Mouse (Mus musculus) C2C12 (cell line): Measurements from ENCODE around the gene Esp36. TPM values are rescaled to one million over a fixed set of nuclear protein-coding genes. Genes with fewer than 3 reads are reported as not detected.
"Not testable (repeated sequence)": the region's sequence is repeated elsewhere in the genome, so short reads cannot be mapped to it uniquely, and the experiment has no call there.

ENCODE experiments used
- H3K27me3 ChIP-seq: one replicate; pipeline ENCODE4 v1.6.1; 2011; ENCODE audit not compliant: control insufficient read depth, insufficient read depth, insufficient read length
- H3K36me3 ChIP-seq: one replicate; pipeline ENCODE4 v1.6.1; 2011; ENCODE audit not compliant: control insufficient read depth, insufficient read depth
- H3K4me3 ChIP-seq: one replicate; pipeline ENCODE4 v1.5.1; 2011; ENCODE audit warnings: mild to moderate bottlenecking, control low read depth; ENCODE audit not compliant: poor library complexity, insufficient read depth, severe bottlenecking
- H3K79me2 ChIP-seq: one replicate; pipeline ENCODE4 v1.6.1; 2011; ENCODE audit not compliant: control insufficient read depth, insufficient read depth
- H3K79me3 ChIP-seq: one replicate; pipeline ENCODE4 v1.6.1; 2011; ENCODE audit warnings: low read depth, control low read depth
- H3ac ChIP-seq: one replicate; pipeline ENCODE3; 2011; ENCODE audit warnings: low read depth; ENCODE audit not compliant: control insufficient read depth, insufficient read length
- CEBPB ChIP-seq: IDR thresholded peaks from one replicate; pipeline ENCODE4 v1.6.1; 2011; ENCODE audit warnings: low read depth, mild to moderate bottlenecking, control low read depth, moderate library complexity
- CTCF ChIP-seq: IDR thresholded peaks from one replicate; pipeline ENCODE4 v1.5.1; 2011; ENCODE audit not compliant: control insufficient read depth, insufficient read depth, insufficient read length
- FOSL1 ChIP-seq: IDR thresholded peaks from one replicate; pipeline ENCODE4 v1.8.0; 2011; ENCODE audit warnings: mild to moderate bottlenecking, low read length; ENCODE audit not compliant: poor library complexity, insufficient read depth, severe bottlenecking
- MAX ChIP-seq: IDR thresholded peaks from one replicate; pipeline ENCODE4 v1.6.1; 2011; ENCODE audit warnings: mild to moderate bottlenecking, control low read depth
- MYOD1 ChIP-seq: IDR thresholded peaks from one replicate; pipeline ENCODE4 v1.6.1; 2011; ENCODE audit warnings: low read depth; ENCODE audit not compliant: control insufficient read depth, insufficient read length
- MYOG ChIP-seq: IDR thresholded peaks from one replicate; pipeline ENCODE4 v1.6.1; 2011; ENCODE audit not compliant: control insufficient read depth, insufficient read length; ENCODE audit errors: extremely low read depth
- USF1 ChIP-seq: IDR thresholded peaks from one replicate; pipeline ENCODE4 v1.6.1; 2011; ENCODE audit warnings: low read depth, mild to moderate bottlenecking, control low read depth, moderate library complexity
- long read RNA-seq, 2 experiments: library from polyadenylated mRNA; unstranded; transcript quantifications; one replicate each; pipeline ENCODE4 v2.0.0; 2019 to 2020
- polyA plus RNA-seq: library from polyadenylated mRNA; unstranded; fragments of >200 nt; fragmentation: generic; extraction: Trizol; gene quantifications from one replicate; pipeline ENCODE4 v1.2.1, GENCODE M21; 2012; ENCODE audit warnings: missing spikeins

The Esp36 gene
- not detected for polyA plus RNA-seq
- long read RNA-seq, experiment 1, result 0 reads
- long read RNA-seq, experiment 2, result 0 reads

DNA sequence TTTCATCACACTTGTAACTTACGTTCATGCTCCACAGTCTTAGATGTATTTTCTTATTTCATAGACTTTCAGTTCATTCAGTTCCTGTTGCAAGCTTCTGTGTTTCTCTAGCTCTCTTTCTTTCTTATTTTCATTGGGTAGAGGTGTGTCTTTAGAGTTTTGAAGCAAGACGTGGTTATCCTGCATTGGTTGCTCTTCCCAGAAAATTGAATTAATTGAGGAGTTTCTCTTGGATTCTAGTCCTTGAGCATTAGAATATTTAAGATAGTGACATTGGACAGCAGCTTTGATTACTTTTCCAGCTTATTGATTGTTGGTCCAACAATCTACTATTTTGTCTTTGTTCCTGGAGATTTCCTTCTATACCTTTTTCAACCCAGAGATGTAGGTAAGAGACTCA is at the start of gene Esp36:
Gene Esp36 (minus strand): TSS at position 101 of the 400 bp plus-strand sequence.
- Histone ChIP-seq H3K36me3 (no peaks in the 10 kb centered on the region), H3K79me2 (no peaks in the 10 kb centered on the region), H3ac (no peak within 1 kb of the TSS), H3K27me3 (no peaks in the 10 kb centered on the region), H3K4me3 (no peak within 1 kb of the TSS), H3K79me3 (no peaks in the 10 kb centered on the region)
- TF ChIP-seq MYOG (no peak), CEBPB (no peak), FOSL1 (no peak), MAX (no peak), USF1 (no peak), CTCF (no peak)

DNA sequence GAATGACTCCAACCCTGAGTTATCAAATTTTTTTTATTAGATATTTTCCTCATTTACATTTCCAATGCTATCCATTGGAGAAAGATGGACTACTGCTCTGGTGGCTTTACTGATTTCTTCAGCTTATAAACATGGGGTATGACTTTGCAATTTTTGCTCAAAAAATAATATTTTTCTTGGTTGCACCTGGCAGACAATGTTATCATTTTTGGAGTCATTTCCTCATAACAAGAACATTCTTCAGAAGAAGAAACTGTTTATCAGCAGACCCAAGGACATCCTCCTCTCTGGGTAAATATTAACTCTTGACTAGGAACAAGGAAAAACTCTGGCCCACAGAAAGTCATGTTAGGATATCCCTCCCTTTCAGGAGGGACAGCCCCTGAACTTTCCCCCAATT is 36.2 kb upstream of the Esp36 start:
- not testable (repeated sequence) for H3K79me3 ChIP-seq, H3K79me2 ChIP-seq, H3K36me3 ChIP-seq, H3K4me3 ChIP-seq, H3ac ChIP-seq, H3K27me3 ChIP-seq

DNA sequence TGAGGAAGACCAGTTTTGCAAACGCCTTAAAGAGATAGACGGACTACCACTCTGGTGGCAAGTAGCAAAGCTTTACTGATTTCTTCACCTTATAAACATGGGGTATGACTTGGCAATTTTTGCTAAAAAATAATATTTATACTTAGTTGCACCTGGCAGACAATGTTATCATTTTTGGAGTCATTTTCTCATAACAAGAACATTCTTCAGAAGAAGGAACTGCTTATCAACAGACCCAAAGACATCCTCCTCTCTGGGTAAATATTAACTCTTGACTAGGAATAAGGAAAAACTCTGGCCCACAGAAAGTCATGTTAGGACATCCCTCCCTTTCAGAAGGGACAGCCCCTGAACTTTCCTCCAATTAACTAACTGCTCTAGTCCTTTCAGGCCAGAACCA is 30.7 kb upstream of the Esp36 start:
- Histone ChIP-seq H3K79me2 (no peaks in the 10 kb centered on the region), H3K79me3 (no peaks in the 10 kb centered on the region), H3K27me3 (no peaks in the 10 kb centered on the region), H3K4me3 (no peak overlapping the region), H3K36me3 (no peaks in the 10 kb centered on the region), H3ac (no peak overlapping the region)
- no peak for TF ChIP-seq MYOD1

DNA sequence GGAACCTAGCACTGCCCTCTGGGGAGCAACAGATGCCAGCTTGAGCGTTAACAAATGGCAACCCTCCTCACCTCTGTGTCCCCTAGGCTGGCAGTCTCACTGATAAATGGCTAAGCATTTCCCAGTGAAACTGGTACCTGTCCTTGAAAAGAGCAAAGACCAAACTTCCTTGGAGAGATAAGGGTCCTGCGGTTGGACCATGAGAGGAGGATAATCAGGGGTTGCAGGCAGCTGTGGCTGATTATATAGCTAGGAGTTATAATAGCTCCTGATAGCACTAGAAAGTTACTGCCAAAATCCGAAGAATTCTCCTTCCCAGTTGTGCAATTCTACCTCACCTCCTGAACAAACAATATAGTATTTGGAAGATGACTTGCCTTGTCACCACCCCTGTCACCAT is 13.8 kb downstream of the Esp36 start:
- Histone ChIP-seq H3K79me3 (no peaks in the 10 kb centered on the region), H3K79me2 (no peaks in the 10 kb centered on the region), H3K36me3 (no peaks in the 10 kb centered on the region), H3K27me3 (no peaks in the 10 kb centered on the region), H3ac (no peak overlapping the region), H3K4me3 (no peak overlapping the region)
- TF ChIP-seq CEBPB (peak; percentile 45), USF1 (no peak)

DNA sequence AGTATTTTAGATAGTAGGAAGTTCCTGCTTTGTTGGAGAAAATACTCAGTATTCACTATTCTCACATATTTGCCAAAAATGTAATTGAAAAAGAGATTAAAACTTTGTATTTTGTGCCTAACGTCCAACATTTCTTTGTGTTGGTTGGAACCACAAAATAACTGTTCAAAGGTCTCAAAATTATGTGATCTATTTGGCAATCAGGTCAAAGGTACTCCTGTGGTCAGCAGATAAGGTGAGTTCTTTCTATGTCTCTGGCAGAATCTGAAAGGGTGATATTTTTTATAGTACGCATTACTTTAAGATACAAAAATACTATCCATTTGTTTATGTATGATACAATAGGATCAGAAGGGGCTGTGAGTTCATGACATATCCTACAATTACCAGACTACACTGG is 28.2 kb downstream of the Esp36 start:
- H3K79me2 ChIP-seq, result no peaks in the 10 kb centered on the region
- no peak overlapping the region for H3ac ChIP-seq
- no peaks in the 10 kb centered on the region for H3K27me3 ChIP-seq
- no peak overlapping the region for H3K4me3 ChIP-seq
- no peak for TF ChIP-seq MAX
- no peak for TF ChIP-seq MYOG
- no peak for TF ChIP-seq CEBPB
- no peak for TF ChIP-seq USF1
- no peak for TF ChIP-seq MYOD1
- TF ChIP-seq FOSL1, result no peak
- H3K36me3 ChIP-seq, result no peaks in the 10 kb centered on the region
- H3K79me3 ChIP-seq, result no peaks in the 10 kb centered on the region

Other genes with a start within 250 kb of the Esp36 start
- not detected for gene Olfr134, start 248.8 kb downstream of the Esp36 start, polyA plus RNA-seq
- gene Olfr135, start 215.8 kb downstream of the Esp36 start, polyA plus RNA-seq, result not detected
- not detected for gene Olfr138, start 159.2 kb downstream of the Esp36 start, polyA plus RNA-seq
- not detected for gene Olfr137, start 112.6 kb downstream of the Esp36 start, polyA plus RNA-seq
- not detected for gene Olfr136, start 90.4 kb downstream of the Esp36 start, polyA plus RNA-seq
- not detected for gene Esp34, start 134.0 kb upstream of the Esp36 start, polyA plus RNA-seq
- not detected for gene Esp31, start 219.3 kb upstream of the Esp36 start, polyA plus RNA-seq